Mouse (Mus musculus) spleen, postnatal 0 days (tissue): ENCODE results near the gene Polr3e. TPM values are rescaled to one million over a fixed set of nuclear protein-coding genes. Genes with fewer than 3 reads are reported as not detected.

Experiments
- polyA plus RNA-seq: library from polyadenylated mRNA; unstranded; fragments of >200 nt; fragmentation: Nextera tagmentation; extraction: Ambion mirVana; gene quantifications from 2 replicates; pipeline ENCODE4 v1.2.1, GENCODE M21; 2015

Polr3e gene
- polyA plus RNA-seq, result 16.7 and 17.1 TPM in 2 replicates

DNA sequence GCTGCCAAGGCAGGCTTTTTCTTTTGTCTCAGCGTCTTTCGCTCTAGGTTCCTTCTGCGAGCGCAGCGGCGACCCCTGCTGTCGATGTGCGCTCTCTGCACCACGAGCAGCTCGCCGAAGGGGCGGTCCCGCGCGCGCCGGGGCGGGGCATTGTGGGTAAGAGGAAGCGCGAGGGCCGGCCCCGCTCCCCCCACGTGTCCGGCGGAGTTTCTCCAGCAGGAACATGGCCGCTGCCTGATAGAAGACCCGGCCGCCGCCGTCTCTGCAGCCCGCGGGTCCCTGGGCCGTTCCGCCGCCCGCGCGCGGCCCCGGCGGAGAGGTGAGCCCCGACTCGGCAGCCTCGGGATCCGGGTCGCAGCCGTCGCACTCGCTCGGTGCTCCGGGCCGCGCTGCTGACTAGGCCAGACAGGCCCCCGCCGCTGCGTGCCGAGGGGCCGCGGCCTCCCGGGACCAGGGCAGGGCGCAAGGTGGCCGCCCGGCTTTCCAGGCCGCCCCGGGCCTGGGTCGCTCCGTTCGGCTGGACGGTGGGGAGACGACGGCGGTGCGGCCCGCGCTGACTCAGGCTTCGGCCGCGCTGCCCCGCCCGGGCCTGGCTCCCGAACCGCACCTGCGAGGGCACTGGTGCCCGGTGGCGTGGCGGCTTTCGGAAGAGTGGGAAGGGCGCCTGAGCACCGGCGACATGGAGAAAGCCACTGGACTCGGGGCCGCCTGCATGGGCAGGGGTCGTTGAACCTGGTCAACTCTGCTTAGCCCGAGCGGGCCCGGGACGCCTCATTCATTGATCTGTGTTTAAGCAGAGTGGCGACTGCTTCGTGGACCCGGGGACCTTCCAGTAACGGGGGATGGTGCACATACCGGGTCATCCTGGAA, at the start of gene Polr3e:
Gene Polr3e (plus strand): TSS at position 153 of the 870 bp plus-strand sequence.

DNA sequence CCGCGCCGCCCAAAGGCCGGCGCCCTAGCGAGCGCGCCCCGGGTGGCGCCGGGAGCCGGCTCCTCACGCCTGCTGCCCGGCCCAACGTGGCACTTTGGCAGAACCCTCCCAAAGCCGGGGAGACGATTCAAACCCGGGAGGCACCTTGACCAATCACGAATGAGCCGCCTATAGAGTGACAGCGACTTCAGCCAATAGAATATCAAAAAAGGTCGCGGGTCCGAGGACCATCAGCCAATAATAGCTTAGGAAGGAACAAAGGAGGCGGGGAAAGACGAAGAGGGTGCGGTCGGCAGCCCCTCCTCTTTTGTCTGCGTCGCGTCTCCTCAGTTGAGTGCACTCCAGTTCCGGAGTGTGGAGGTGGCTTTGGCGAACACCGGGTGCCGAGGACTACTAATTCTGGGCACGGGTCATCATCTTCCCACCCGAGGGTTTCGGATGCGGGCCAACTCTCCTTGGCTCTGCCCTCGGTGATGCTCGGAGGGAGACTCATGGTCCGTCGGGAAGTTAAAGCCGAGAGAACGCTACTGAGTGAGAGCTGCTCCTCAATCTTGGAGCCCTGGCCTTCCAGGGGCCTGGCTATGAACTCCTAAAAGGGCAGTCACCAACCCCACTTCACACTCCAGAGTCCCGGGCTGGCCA, 64.8 kb downstream of the Polr3e start, which contains the start of the genes Cdr2 and Mfsd13b:
Gene Cdr2 (minus strand): TSS at position 113 of the 642 bp plus-strand sequence.
Gene Mfsd13b (plus strand): TSS at position 310 of the 642 bp plus-strand sequence.

Other genes with a start within 250 kb of the Polr3e start
- 0.19 and 0.23 TPM in 2 replicates for gene Pdzd9, start 247.4 kb upstream of the Polr3e start, polyA plus RNA-seq
- gene Mosmo, start 240.1 kb upstream of the Polr3e start, polyA plus RNA-seq, result 10.0 and 10.6 TPM in 2 replicates
- gene Vwa3a, start 178.4 kb upstream of the Polr3e start, polyA plus RNA-seq, result 0.07 and 0.28 TPM in 2 replicates
- gene Gm5737, start 105.4 kb upstream of the Polr3e start, polyA plus RNA-seq, result not detected in 2 replicates
- 49.2 and 49.5 TPM in 2 replicates for gene Eef2k, start 74.9 kb upstream of the Polr3e start, polyA plus RNA-seq
- gene Cdr2, start 64.6 kb downstream of the Polr3e start, polyA plus RNA-seq, result 40.9 and 44.4 TPM in 2 replicates
- gene Mfsd13b, start 64.8 kb downstream of the Polr3e start, polyA plus RNA-seq, result 0.20 TPM in 1 of 2 replicates, not detected in the other
- 66.9 and 72.0 TPM in 2 replicates for gene Mettl9, start 116.7 kb downstream of the Polr3e start, polyA plus RNA-seq
- 22.7 and 30.9 TPM in 2 replicates for gene Igsf6, start 156.8 kb downstream of the Polr3e start, polyA plus RNA-seq
- 0.05 and 0.18 TPM in 2 replicates for gene Otoa, start 163.9 kb downstream of the Polr3e start, polyA plus RNA-seq